Mouse (Mus musculus): ENCODE data around the gene Capzb.

DNA sequence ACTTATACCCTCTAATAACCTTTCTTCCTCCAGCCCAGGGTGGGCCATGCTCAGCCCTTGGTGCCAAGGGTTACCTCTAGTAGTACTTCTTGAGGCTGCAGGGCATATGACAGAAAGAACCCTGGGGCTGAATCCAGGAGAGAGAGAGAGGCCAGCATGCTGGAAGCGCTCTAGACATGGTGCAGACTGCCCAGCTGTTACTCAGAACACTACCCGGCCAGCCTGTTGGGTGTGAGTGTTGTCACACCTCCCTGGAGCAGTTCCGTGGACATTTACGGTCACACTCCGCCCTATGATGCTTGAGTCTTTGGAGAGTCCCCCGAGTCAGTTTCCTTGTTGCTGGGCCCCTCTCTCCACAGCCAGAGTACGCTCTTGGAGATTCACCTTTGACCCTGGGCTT is 55.3 kb downstream of the Capzb start:
- TF ChIP-seq CTCF (IDR thresholded peaks at IDR 0.05; ENCODE audit: insufficient read depth, low read depth, low read length): no peak
- no peak for TF ChIP-seq POLR2A (IDR thresholded peaks at IDR 0.05; ENCODE audit: insufficient read depth, low read depth, low read length)

All from olfactory bulb, adult 2 months (tissue).